Mouse (Mus musculus) embryo, embryonic 11 days (tissue): ENCODE measurements around the gene Gabrb2.

Source experiments
- DNase-seq: peaks from one replicate; pipeline ENCODE4 v3.0.0-alpha.2; 2015

The Gabrb2 gene

GRCm38 (mm10) chr11:42418996-42419782, at the start of gene Gabrb2:
Gene Gabrb2 (plus strand): TSS chr11:42419757.
- peak; percentile 20 for DNase-seq

- DNase-seq: no peak
Observed at GRCm38 (mm10) chr11:42378983-42379382, 40.6 kb upstream of the Gabrb2 start.

GRCm38 (mm10) chr11:42386486-42386885, 33.1 kb upstream of the Gabrb2 start:
- DNase-seq: no peak

- DNase-seq: no peak
Observed at GRCm38 (mm10) chr11:42390682-42391290, 28.8 kb upstream of the Gabrb2 start.

- DNase-seq: no peak
Observed at GRCm38 (mm10) chr11:42393451-42393850, 26.1 kb upstream of the Gabrb2 start.

GRCm38 (mm10) chr11:42419791-42420633, 455 bp downstream of the Gabrb2 start:
- DNase-seq: peak; percentile 60

- DNase-seq: peak; percentile 80
Observed at GRCm38 (mm10) chr11:42420634-42421470, 1.3 kb downstream of the Gabrb2 start.

- DNase-seq: peak; percentile 65
Observed at GRCm38 (mm10) chr11:42423231-42423630, 3.7 kb downstream of the Gabrb2 start.

- DNase-seq: no peak
Observed at GRCm38 (mm10) chr11:42431495-42431894, 11.9 kb downstream of the Gabrb2 start.

GRCm38 (mm10) chr11:42438978-42439377, 19.4 kb downstream of the Gabrb2 start:
- DNase-seq: no peak

- no peak for DNase-seq
Observed at GRCm38 (mm10) chr11:42443641-42444040, 24.1 kb downstream of the Gabrb2 start.

GRCm38 (mm10) chr11:42448929-42449328, 29.4 kb downstream of the Gabrb2 start:
- no peak for DNase-seq

GRCm38 (mm10) chr11:42464136-42464535, 44.6 kb downstream of the Gabrb2 start:
- DNase-seq: no peak

- DNase-seq: no peak
Observed at GRCm38 (mm10) chr11:42468381-42468780, 48.8 kb downstream of the Gabrb2 start.

- no peak for DNase-seq
Observed at GRCm38 (mm10) chr11:42474523-42474922, 55.0 kb downstream of the Gabrb2 start.

GRCm38 (mm10) chr11:42487625-42488024, 68.1 kb downstream of the Gabrb2 start:
- DNase-seq: no peak

- no peak for DNase-seq
Observed at GRCm38 (mm10) chr11:42501166-42501565, 81.6 kb downstream of the Gabrb2 start.

- DNase-seq: no peak
Observed at GRCm38 (mm10) chr11:42505436-42505835, 85.9 kb downstream of the Gabrb2 start.

GRCm38 (mm10) chr11:42505911-42506310, 86.4 kb downstream of the Gabrb2 start:
- no peak for DNase-seq

- DNase-seq: no peak
Observed at GRCm38 (mm10) chr11:42521960-42522359, 102.4 kb downstream of the Gabrb2 start.

- DNase-seq: no peak
Observed at GRCm38 (mm10) chr11:42528226-42528881, 108.8 kb downstream of the Gabrb2 start.

GRCm38 (mm10) chr11:42532577-42532976, 113.0 kb downstream of the Gabrb2 start:
- no peak for DNase-seq
